Mouse (Mus musculus): ENCODE data around the gene Ift81. TPM values are rescaled to one million over a fixed set of nuclear protein-coding genes. Genes with fewer than 3 reads are reported as not detected.

Ift81 gene
- polyA plus RNA-seq, 1 experiment: 5.6 TPM

GRCm38 (mm10) chr5:122558127-122558526 lies 56.2 kb downstream of the Ift81 start:
- no peak for TF ChIP-seq REST (IDR thresholded peaks at IDR 0.05; ENCODE audit: insufficient read depth, insufficient read length)

GRCm38 (mm10) chr5:122555107-122555506 lies 59.2 kb downstream of the Ift81 start:
- Histone ChIP-seq H3K36me3 (ENCODE audit: control insufficient read depth, insufficient read depth) (peaks cover 13% of the 10 kb centered on the region), H3ac (ENCODE audit: control insufficient read depth, insufficient read length) (no peak overlapping the region), H3K27me3 (ENCODE audit: control insufficient read depth, insufficient read depth, insufficient read length) (no peaks in the 10 kb centered on the region), H3K4me2 (ENCODE audit: low read depth) (no peak overlapping the region), H3K4me3 (no peak overlapping the region), H3K79me2 (ENCODE audit: control insufficient read depth, insufficient read depth) (no peaks in the 10 kb centered on the region)
- TF ChIP-seq MAX (IDR thresholded peaks at IDR 0.05; ENCODE audit: low read depth): no peak

More at GRCm38 (mm10) chr5:122558127-122558526, 56.2 kb downstream of the Ift81 start:
- Histone ChIP-seq H3ac (ENCODE audit: control insufficient read depth, insufficient read length) (no peak overlapping the region), H3K4me2 (ENCODE audit: low read depth) (no peak overlapping the region), H3K79me2 (ENCODE audit: control insufficient read depth, insufficient read depth) (no peaks in the 10 kb centered on the region), H3K4me3 (no peak overlapping the region), H3K27me3 (ENCODE audit: control insufficient read depth, insufficient read depth, insufficient read length) (no peaks in the 10 kb centered on the region), H3K36me3 (ENCODE audit: control insufficient read depth, insufficient read depth) (peaks cover 18% of the 10 kb centered on the region)

DNA sequence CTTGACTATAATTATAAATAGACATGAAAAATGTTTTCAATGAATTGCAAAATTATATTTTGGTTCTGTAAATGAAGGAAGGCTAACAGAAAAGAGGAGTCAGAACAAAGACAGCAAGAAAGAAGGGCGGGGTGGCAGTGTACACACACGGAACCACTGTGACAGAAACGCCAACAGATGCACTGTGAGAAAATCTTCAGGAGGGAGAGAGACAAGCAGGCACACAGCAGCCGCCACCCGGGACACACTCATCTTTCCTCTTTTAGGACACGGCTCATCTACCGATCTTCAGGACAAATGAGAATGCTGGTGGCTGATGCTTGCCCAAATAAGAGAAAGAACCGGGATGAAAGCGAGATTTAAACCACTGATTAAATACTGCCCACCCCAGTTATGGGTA lies 61.7 kb downstream of the Ift81 start:
- H3K79me2 ChIP-seq (ENCODE audit: control insufficient read depth, insufficient read depth): no peaks in the 10 kb centered on the region
- TF ChIP-seq MYOD1 (IDR thresholded peaks at IDR 0.05; ENCODE audit: control insufficient read depth in 1 of 3, insufficient read length in 2 of 3, low read depth in 2 of 3) (peak in 1 of 3 experiments; percentile 42), TCF3 (IDR thresholded peaks at IDR 0.05; ENCODE audit: insufficient read length, low read depth) (no peak)
- no peak overlapping the region for H3K4me3 ChIP-seq
- H3ac ChIP-seq (ENCODE audit: control insufficient read depth, insufficient read length): no peak overlapping the region
- H3K36me3 ChIP-seq (ENCODE audit: control insufficient read depth, insufficient read depth): peaks cover 8% of the 10 kb centered on the region
- no peaks in the 10 kb centered on the region for H3K27me3 ChIP-seq (ENCODE audit: control insufficient read depth, insufficient read depth, insufficient read length)
- H3K4me2 ChIP-seq (ENCODE audit: low read depth): peak overlapping the region; percentile 32

- Histone ChIP-seq H3K79me2 (ENCODE audit: control insufficient read depth, insufficient read depth) (no peaks in the 10 kb centered on the region), H3K27me3 (ENCODE audit: control insufficient read depth, insufficient read depth, insufficient read length) (no peaks in the 10 kb centered on the region), H3ac (ENCODE audit: control insufficient read depth, insufficient read length) (no peak overlapping the region), H3K4me2 (ENCODE audit: low read depth) (no peak overlapping the region), H3K36me3 (ENCODE audit: control insufficient read depth, insufficient read depth) (peaks cover 3% of the 10 kb centered on the region), H3K4me3 (no peak overlapping the region)
- TF ChIP-seq MAX (IDR thresholded peaks at IDR 0.05; ENCODE audit: low read depth) (no peak), POLR2AphosphoS2 (IDR thresholded peaks at IDR 0.05; ENCODE audit: insufficient read length, low read depth) (no peak), CEBPB (IDR thresholded peaks at IDR 0.05; ENCODE audit: insufficient read depth, poor library complexity, severe bottlenecking) (no peak), POLR2A (IDR thresholded peaks at IDR 0.05; ENCODE audit: insufficient read length, low read depth) (no peak), TCF3 (IDR thresholded peaks at IDR 0.05; ENCODE audit: insufficient read length, low read depth) (no peak), USF1 (IDR thresholded peaks at IDR 0.05; ENCODE audit: low read depth) (no peak), E2F4 (IDR thresholded peaks at IDR 0.05; ENCODE audit: insufficient read depth) (no peak), MYOG (IDR thresholded peaks at IDR 0.05; ENCODE audit: control insufficient read depth in 1 of 3, insufficient read depth in 1 of 3, insufficient read length in 2 of 3, low read depth in 2 of 3) (no peak), REST (IDR thresholded peaks at IDR 0.05; ENCODE audit: insufficient read depth, insufficient read length) (no peak), MYOD1 (IDR thresholded peaks at IDR 0.05; ENCODE audit: control insufficient read depth in 1 of 3, insufficient read length in 2 of 3, low read depth in 2 of 3) (no peak), TCF12 (IDR thresholded peaks at IDR 0.05; ENCODE audit: insufficient read depth, poor library complexity, severe bottlenecking) (no peak), SRF (IDR thresholded peaks at IDR 0.05; ENCODE audit: control insufficient read depth, insufficient read length, low read depth) (no peak)
Observed at GRCm38 (mm10) chr5:122550460-122550859, 63.9 kb downstream of the Ift81 start.

DNA sequence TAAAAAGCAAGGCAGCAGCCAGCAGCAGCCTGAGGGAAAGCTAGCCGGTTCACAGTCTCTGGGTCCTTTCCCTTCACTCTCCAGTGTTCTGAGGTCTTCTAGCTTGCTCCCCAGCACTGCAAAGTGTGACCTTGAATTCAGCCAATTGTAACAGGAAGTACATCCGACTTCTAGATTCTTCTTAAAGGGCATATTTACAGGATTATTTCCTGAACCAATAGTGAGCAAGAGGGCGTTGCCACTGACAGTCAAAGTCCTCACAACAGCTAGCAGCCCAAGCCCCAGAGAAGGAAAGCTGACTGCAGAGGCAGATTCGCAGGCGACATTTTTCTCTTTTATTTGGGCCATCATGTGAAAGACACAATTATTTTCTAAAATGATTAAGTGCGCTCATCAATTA lies 65.6 kb downstream of the Ift81 start:
- no peaks in the 10 kb centered on the region for H3K27me3 ChIP-seq (ENCODE audit: control insufficient read depth, insufficient read depth, insufficient read length)
- H3K4me3 ChIP-seq: no peak overlapping the region
- no peak overlapping the region for H3K4me2 ChIP-seq (ENCODE audit: low read depth)
- H3K79me2 ChIP-seq (ENCODE audit: control insufficient read depth, insufficient read depth): no peaks in the 10 kb centered on the region
- TF ChIP-seq CEBPB (IDR thresholded peaks at IDR 0.05; ENCODE audit: insufficient read depth, poor library complexity, severe bottlenecking) (no peak), MYOG (IDR thresholded peaks at IDR 0.05; ENCODE audit: control insufficient read depth in 1 of 3, insufficient read depth in 1 of 3, insufficient read length in 2 of 3, low read depth in 2 of 3) (no peak), POLR2AphosphoS2 (IDR thresholded peaks at IDR 0.05; ENCODE audit: insufficient read length, low read depth) (no peak), POLR2A (IDR thresholded peaks at IDR 0.05; ENCODE audit: insufficient read length, low read depth) (no peak), MAX (IDR thresholded peaks at IDR 0.05; ENCODE audit: low read depth) (no peak), USF1 (IDR thresholded peaks at IDR 0.05; ENCODE audit: low read depth) (no peak), SRF (IDR thresholded peaks at IDR 0.05; ENCODE audit: control insufficient read depth, insufficient read length, low read depth) (no peak), TCF12 (IDR thresholded peaks at IDR 0.05; ENCODE audit: insufficient read depth, poor library complexity, severe bottlenecking) (no peak), MYOD1 (IDR thresholded peaks at IDR 0.05; ENCODE audit: control insufficient read depth in 1 of 3, insufficient read length in 2 of 3, low read depth in 2 of 3) (no peak), E2F4 (IDR thresholded peaks at IDR 0.05; ENCODE audit: insufficient read depth) (no peak), TCF3 (IDR thresholded peaks at IDR 0.05; ENCODE audit: insufficient read length, low read depth) (no peak), REST (IDR thresholded peaks at IDR 0.05; ENCODE audit: insufficient read depth, insufficient read length) (no peak)
- no peaks in the 10 kb centered on the region for H3K36me3 ChIP-seq (ENCODE audit: control insufficient read depth, insufficient read depth)
- no peak overlapping the region for H3ac ChIP-seq (ENCODE audit: control insufficient read depth, insufficient read length)

DNA sequence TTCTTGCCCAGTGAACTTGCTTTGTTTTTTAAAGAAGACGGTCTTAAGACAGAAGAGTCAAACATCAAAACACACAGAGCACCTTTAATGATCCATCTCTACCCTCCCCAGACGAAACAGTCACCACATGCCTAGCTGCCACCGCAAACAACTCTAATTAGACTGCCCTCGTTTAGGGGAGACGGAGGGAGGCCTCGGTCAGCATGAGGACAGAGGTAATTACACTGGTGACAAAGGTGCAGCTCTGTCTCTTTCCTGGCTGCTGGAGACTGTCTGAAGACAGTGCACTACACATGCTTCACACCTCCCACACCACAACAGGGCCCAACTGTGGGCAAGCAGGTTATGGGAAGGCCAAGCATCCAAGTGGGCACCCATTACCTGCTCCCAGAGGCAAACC lies 66.5 kb downstream of the Ift81 start:
- Histone ChIP-seq H3K36me3 (ENCODE audit: control insufficient read depth, insufficient read depth) (no peaks in the 10 kb centered on the region), H3K79me2 (ENCODE audit: control insufficient read depth, insufficient read depth) (no peaks in the 10 kb centered on the region), H3ac (ENCODE audit: control insufficient read depth, insufficient read length) (no peak overlapping the region), H3K4me2 (ENCODE audit: low read depth) (no peak overlapping the region), H3K4me3 (no peak overlapping the region), H3K27me3 (ENCODE audit: control insufficient read depth, insufficient read depth, insufficient read length) (no peaks in the 10 kb centered on the region)
- TF ChIP-seq E2F4 (IDR thresholded peaks at IDR 0.05; ENCODE audit: insufficient read depth) (no peak), MYOD1 (IDR thresholded peaks at IDR 0.05; ENCODE audit: control insufficient read depth in 1 of 3, insufficient read length in 2 of 3, low read depth in 2 of 3) (no peak), TCF3 (IDR thresholded peaks at IDR 0.05; ENCODE audit: insufficient read length, low read depth) (no peak)
